Mouse (Mus musculus): ENCODE results near the gene Sdk2. TPM values are rescaled to one million over a fixed set of nuclear protein-coding genes. Genes with fewer than 3 reads are reported as not detected.
A peak's percentile ranks its signal among the peaks of the same experiment; 100 is the strongest.

Gene Sdk2
- total RNA-seq, 2 experiments from 2014 or later = 1.8 to 6.2 TPM

- no peak for DNase-seq (ENCODE audit: low spot score in 2 of 2)
These were observed 18.9 kb downstream of the Sdk2 start for GRCm38 (mm10) chr11:114047887-114048331.

DNA sequence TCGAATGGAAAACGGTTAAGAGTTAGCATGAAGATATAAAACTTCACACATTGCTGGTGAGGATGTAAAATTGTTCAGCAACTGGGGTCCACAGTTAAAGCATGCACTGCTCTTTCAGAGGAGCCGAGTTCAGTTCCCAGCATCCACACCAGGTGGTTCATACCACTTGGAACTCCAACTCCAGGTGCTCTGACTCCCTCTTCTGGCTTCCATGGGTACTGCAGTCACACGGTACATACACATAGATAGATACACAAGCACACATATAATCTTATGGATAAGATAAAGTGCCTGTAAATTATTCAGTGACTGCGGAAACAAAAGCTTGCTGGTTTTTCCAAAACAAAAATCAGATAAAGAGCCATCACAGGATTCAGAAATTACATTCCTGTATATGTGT is 19.9 kb downstream of the Sdk2 start:
- DNase-seq (ENCODE audit: low spot score in 2 of 2) = no peak

DNA sequence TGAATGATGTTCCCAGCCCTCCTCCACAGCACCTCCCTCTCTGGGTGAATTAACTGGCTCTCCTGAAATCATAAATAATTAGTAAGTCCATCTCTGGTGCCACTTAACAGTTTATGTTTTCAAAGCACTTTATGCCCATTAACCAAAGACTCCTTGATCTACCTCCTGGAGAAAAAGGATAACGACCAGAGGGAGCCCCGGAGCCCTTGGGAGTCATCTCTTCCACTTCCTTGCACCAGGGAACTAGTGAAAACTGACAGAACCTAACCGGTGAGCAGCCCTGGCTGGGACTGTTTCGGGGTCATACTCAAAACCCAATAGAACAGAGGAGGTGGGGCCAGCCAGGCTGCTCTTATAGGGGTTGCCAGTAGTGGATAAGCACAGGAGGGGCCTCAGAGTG is 22.5 kb downstream of the Sdk2 start:
- DNase-seq (ENCODE audit: low spot score in 2 of 2) = no peak

GRCm38 (mm10) chr11:114043530-114043929 is 23.3 kb downstream of the Sdk2 start:
- no peak for DNase-seq (ENCODE audit: low spot score in 2 of 2)

DNA sequence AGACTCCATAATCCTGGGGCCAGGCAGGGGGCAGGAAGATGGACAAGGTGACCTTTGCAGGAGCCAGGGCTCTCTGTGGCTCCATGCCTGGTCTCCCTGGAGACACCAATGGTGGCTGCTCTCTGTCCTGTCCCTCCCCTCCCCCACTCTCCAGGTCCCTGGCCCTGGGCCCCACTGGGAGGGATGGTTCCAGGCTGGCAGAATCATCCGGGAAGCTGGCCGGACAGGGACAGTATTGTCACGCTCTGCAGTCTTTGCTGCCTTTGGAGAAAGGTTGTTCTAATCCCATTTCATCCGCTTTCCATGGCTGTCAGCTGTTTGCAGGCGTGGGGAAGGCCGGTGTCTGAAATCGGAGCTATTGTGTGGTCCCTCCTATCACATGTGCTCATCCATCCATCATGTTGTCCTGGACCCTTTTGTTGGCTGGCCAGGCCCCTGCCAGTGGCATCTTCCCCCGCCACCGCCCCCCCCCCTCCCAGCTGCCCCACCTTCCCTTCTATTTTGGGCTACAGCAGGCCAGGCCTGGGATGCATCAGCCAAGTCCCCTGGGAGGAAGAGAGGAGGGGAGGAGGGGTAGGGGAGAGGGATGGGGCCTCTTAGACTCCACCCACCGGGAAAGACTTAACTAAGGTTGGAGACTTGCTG is 26.3 kb downstream of the Sdk2 start:
- DNase-seq (ENCODE audit: low spot score in 2 of 2) = no peak

- DNase-seq (ENCODE audit: low spot score in 2 of 2) = peak; percentile 22 to 40
These were observed 28.8 kb downstream of the Sdk2 start for GRCm38 (mm10) chr11:114038036-114038435.

- DNase-seq (ENCODE audit: low spot score in 2 of 2) = no peak
These were observed 35.4 kb downstream of the Sdk2 start for GRCm38 (mm10) chr11:114031491-114031890.

GRCm38 (mm10) chr11:114030214-114030613 is 36.6 kb downstream of the Sdk2 start:
- no peak for DNase-seq (ENCODE audit: low spot score in 2 of 2)

DNA sequence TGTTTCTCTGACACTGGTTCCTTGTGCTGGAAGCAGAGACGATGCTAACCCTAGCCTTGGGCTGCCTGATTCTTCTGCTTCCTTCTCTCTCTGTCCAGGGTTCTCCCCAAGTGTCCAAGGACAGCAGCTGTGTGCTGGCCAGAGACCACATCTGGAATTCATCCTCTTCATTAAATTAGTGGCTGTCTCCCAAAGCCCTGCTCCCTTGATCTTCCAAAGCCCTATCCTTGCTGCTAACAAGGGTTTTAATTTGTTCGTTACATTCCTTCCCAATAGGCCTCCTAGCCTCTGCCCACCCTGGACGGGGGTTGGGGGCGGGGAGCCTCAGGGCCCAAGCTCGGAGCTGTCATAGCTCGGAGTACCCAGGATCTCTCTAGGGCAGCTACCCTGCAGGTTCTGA is 38.3 kb downstream of the Sdk2 start:
- no peak for DNase-seq (ENCODE audit: low spot score in 2 of 2)

GRCm38 (mm10) chr11:114028021-114028420 is 38.8 kb downstream of the Sdk2 start:
- DNase-seq (ENCODE audit: low spot score in 2 of 2) = no peak

GRCm38 (mm10) chr11:114025056-114025455 is 41.8 kb downstream of the Sdk2 start:
- DNase-seq (ENCODE audit: low spot score in 2 of 2) = no peak

DNA sequence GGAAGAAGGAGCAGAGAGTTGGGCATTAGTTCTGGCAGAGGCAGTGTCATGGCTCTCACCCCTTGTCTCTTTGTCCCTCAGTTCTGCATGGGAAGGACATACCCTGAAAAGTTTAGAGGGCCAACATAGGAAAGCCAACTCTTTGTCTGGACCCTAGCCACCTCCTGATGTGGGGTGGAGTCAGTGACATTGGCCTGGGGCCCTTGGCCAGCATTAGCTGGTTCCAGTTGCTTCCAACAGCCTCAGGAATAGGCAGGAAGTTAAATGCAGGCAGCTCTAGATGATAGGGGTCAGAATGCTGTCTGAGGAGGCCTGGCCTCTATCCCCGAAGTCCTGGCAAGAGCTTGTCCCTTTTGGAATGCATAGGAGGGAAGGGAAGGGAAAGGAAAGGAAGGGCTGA is 42.9 kb downstream of the Sdk2 start:
- no peak for DNase-seq (ENCODE audit: low spot score in 2 of 2)

GRCm38 (mm10) chr11:114022166-114022565 is 44.7 kb downstream of the Sdk2 start:
- no peak for DNase-seq (ENCODE audit: low spot score in 2 of 2)

GRCm38 (mm10) chr11:114019087-114019486 is 47.8 kb downstream of the Sdk2 start:
- DNase-seq (ENCODE audit: low spot score in 2 of 2) = no peak

GRCm38 (mm10) chr11:114016889-114017392 is 49.9 kb downstream of the Sdk2 start:
- no peak for DNase-seq (ENCODE audit: low spot score in 2 of 2)

GRCm38 (mm10) chr11:114016108-114016888 is 50.5 kb downstream of the Sdk2 start:
- DNase-seq (ENCODE audit: low spot score in 2 of 2) = no peak

GRCm38 (mm10) chr11:114011523-114011922 is 55.3 kb downstream of the Sdk2 start:
- DNase-seq (ENCODE audit: low spot score in 2 of 2) = no peak

DNA sequence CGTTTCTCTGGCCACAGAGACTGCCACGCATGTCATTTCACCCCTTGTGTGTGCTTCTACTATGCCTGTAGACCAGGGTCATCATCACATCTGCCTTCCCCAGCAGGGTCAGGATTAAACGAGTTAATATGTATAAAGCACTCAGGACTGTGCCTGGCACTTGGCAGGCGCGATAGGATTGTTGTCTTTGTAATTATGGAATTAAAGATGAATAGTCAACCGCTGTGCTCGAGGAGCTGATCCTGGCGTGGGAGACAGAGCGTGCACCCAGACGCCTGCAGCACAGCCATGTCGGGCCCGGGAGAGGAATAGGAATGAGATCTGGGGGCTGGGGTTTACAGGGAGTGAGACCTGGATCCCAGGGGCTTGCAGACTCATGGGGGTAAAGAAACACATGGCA is 61.0 kb downstream of the Sdk2 start:
- DNase-seq (ENCODE audit: low spot score in 2 of 2) = no peak

GRCm38 (mm10) chr11:114004651-114005050 is 62.2 kb downstream of the Sdk2 start:
- DNase-seq (ENCODE audit: low spot score in 2 of 2) = no peak

DNA sequence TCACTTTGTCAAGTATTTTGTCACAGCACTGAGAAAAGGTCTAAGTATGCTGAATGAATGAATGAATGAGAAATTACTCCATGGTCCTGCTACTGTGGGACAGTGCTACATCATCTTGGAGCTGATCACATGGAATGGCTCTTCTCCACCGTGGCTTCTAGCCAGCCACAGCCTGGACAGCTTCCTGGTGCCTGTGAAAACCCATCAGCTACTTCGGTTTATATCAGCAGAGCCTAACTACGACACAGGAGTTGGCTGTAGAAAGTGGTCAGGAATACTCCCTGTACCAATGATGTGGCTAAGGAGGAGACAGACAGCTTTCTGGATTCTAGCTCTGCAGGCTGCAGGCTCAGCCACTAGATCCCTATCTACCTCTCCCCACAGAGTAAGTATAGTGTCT is 63.7 kb downstream of the Sdk2 start:
- DNase-seq (ENCODE audit: low spot score in 2 of 2) = no peak

GRCm38 (mm10) chr11:114000051-114000450 is 66.8 kb downstream of the Sdk2 start:
- DNase-seq (ENCODE audit: low spot score in 2 of 2) = no peak

- no peak for DNase-seq (ENCODE audit: low spot score in 2 of 2)
These were observed 68.1 kb downstream of the Sdk2 start for GRCm38 (mm10) chr11:113998702-113999101.

Measured in adrenal gland, adult 18-20 months (tissue).